Mouse (Mus musculus) brain, embryonic 14.5 days (tissue): ENCODE data around the gene Slc16a11.

ENCODE experiments used
- CTCF ChIP-seq: fragments of 200-500 bp; IDR thresholded peaks from 2 replicates; pipeline ENCODE4 v1.5.1; 2012; ENCODE audit warnings: inconsistent platforms, mild to moderate bottlenecking, moderate library complexity, borderline replicate concordance; ENCODE audit not compliant: insufficient read depth, insufficient read length; ENCODE audit errors: extremely low read depth
- POLR2A ChIP-seq: fragments of 200-500 bp; IDR thresholded peaks from 2 replicates; pipeline ENCODE4 v1.6.1; 2012; ENCODE audit warnings: mild to moderate bottlenecking, inconsistent platforms, borderline replicate concordance; ENCODE audit not compliant: poor library complexity, insufficient read depth, insufficient read length, severe bottlenecking; ENCODE audit errors: extremely low read depth

- TF ChIP-seq POLR2A (no peak), CTCF (no peak)
Observed at GRCm38 (mm10) chr11:70218741-70219470, 6.4 kb downstream of the Slc16a11 start.
